Mouse (Mus musculus) cerebellum, adult 2 months (tissue): ENCODE results near the gene Zfp36l1.

Source experiments
- CTCF ChIP-seq: fragments of 200-500 bp; IDR thresholded peaks from 2 replicates; pipeline ENCODE4 v1.5.1; 2011; ENCODE audit warnings: low read depth, mild to moderate bottlenecking, control low read depth, low read length, moderate library complexity, borderline replicate concordance; ENCODE audit not compliant: insufficient read depth
- POLR2A ChIP-seq: fragments of 200-500 bp; IDR thresholded peaks from 2 replicates; pipeline ENCODE4 v1.6.1; 2011; ENCODE audit warnings: low read length, control low read depth, borderline replicate concordance; ENCODE audit not compliant: insufficient read depth

GRCm38 (mm10) chr12:80083937-80084336, 28.9 kb downstream of the Zfp36l1 start:
- TF ChIP-seq CTCF (no peak), POLR2A (no peak)
